Mouse (Mus musculus): ENCODE data around the gene Sipa1l1. TPM values are rescaled to one million over a fixed set of nuclear protein-coding genes. Genes with fewer than 3 reads are reported as not detected.

Sipa1l1 gene
- total and polyA plus RNA-seq, 3 experiments = 13.6 to 36.7 (median 23.6) TPM

- Histone ChIP-seq H3K9me3 (replicated peaks; ENCODE audit: low read length) (no peaks in the 10 kb centered on the region), H3K4me1 (ENCODE audit: control insufficient read depth in 1 of 2, insufficient read depth in 2 of 2) (peaks cover 0 to 19% of the 10 kb centered on the region in 2 experiments; a peak in 2 of 4 replicates), H3K4me2 (ENCODE audit: insufficient read depth, low read depth, poor library complexity, severe bottlenecking) (no peak overlapping the region), H3K27ac (ENCODE audit: insufficient read depth, low read depth) (no peak overlapping the region), H3K79me2 (replicated peaks; ENCODE audit: control insufficient read depth, extremely low read depth, insufficient read depth, poor library complexity, severe bottlenecking) (no peaks in the 10 kb centered on the region), H3K9ac (ENCODE audit: insufficient read depth, low read depth) (no peak overlapping the region), H3K36me3 (replicated peaks in 1 of 2; ENCODE audit: control insufficient read depth in 1 of 2, insufficient read depth in 1 of 2, low read length in 1 of 2) (no peaks in the 10 kb centered on the region), H3K4me3 (replicated peaks in 1 of 3; ENCODE audit: low read depth in 2 of 3, low read length in 2 of 3, poor library complexity in 1 of 3) (no peak overlapping the region), H3K27me3 (replicated peaks) (no peaks in the 10 kb centered on the region)
- dilution Hi-C loops (cut with MboI; ENCODE audit: extremely low pct_ligation_motif_present, extremely low pct_unique_long_range_greater_than_20kb, low sequenced_read_pairs) = no loop called here
- TF ChIP-seq KAT2A (IDR thresholded peaks at IDR 0.05; ENCODE audit: insufficient replicate concordance, low read length) (no peak), EP300 (IDR thresholded peaks at IDR 0.05; ENCODE audit: low read length) (no peak)
- DNase-seq (ENCODE audit: extremely low read depth) = no peak
- in situ Hi-C loops (cut with MboI; ENCODE audit: low pct_ligation_motif_present, low pct_unique_long_range_greater_than_20kb, low sequenced_read_pairs) = loop anchor here (25.0 kb wide), 1 partner anchor 160 kb away; no protein-coding TSS in a partner anchor
Measured at GRCm38 (mm10) chr12:82121947-82122346, 47.2 kb upstream of the Sipa1l1 start.

GRCm38 (mm10) chr12:82122450-82123249, 46.5 kb upstream of the Sipa1l1 start:
- no peak overlapping the region for H3K4me3 ChIP-seq (replicated peaks in 1 of 3; ENCODE audit: low read depth in 2 of 3, low read length in 2 of 3, poor library complexity in 1 of 3)
- no peak overlapping the region for H3K9ac ChIP-seq (ENCODE audit: insufficient read depth, low read depth)
- H3K9me3 ChIP-seq (replicated peaks; ENCODE audit: low read length) = no peaks in the 10 kb centered on the region
- no peaks in the 10 kb centered on the region for H3K27me3 ChIP-seq (replicated peaks)
- peaks cover 0 to 19% of the 10 kb centered on the region in 2 experiments; a peak in 2 of 4 replicates for H3K4me1 ChIP-seq (ENCODE audit: control insufficient read depth in 1 of 2, insufficient read depth in 2 of 2)
- peak overlapping the region; percentile 38; the same call in 1 of the 2 replicates for H3K4me2 ChIP-seq (ENCODE audit: insufficient read depth, low read depth, poor library complexity, severe bottlenecking)
- TF ChIP-seq MEF2A (IDR thresholded peaks at IDR 0.05; ENCODE audit: borderline replicate concordance, low read depth, low read length) (peak; percentile 41; the same call in 1 of the 2 replicates), MAFK (IDR thresholded peaks at IDR 0.05; ENCODE audit: insufficient replicate concordance, low read length) (no peak)
- DNase-seq (ENCODE audit: extremely low read depth) = no peak
- H3K36me3 ChIP-seq (replicated peaks in 1 of 2; ENCODE audit: control insufficient read depth in 1 of 2, insufficient read depth in 1 of 2, low read length in 1 of 2) = no peaks in the 10 kb centered on the region
- H3K79me2 ChIP-seq (replicated peaks; ENCODE audit: control insufficient read depth, extremely low read depth, insufficient read depth, poor library complexity, severe bottlenecking) = no peaks in the 10 kb centered on the region
- no peak overlapping the region for H3K27ac ChIP-seq (ENCODE audit: insufficient read depth, low read depth)
- in situ Hi-C loops (cut with MboI; ENCODE audit: low pct_ligation_motif_present, low pct_unique_long_range_greater_than_20kb, low sequenced_read_pairs) = loop anchor here (25.0 kb wide), 1 partner anchor 160 kb away; no protein-coding TSS in a partner anchor
- dilution Hi-C loops (cut with MboI; ENCODE audit: extremely low pct_ligation_motif_present, extremely low pct_unique_long_range_greater_than_20kb, low sequenced_read_pairs) = no loop called here

- Histone ChIP-seq H3K9ac (ENCODE audit: insufficient read depth, low read depth) (no peak overlapping the region), H3K27me3 (replicated peaks) (no peaks in the 10 kb centered on the region), H3K27ac (ENCODE audit: insufficient read depth, low read depth) (no peak overlapping the region), H3K9me3 (replicated peaks; ENCODE audit: low read length) (no peaks in the 10 kb centered on the region), H3K4me3 (replicated peaks in 1 of 3; ENCODE audit: low read depth in 2 of 3, low read length in 2 of 3, poor library complexity in 1 of 3) (no peak overlapping the region), H3K4me1 (ENCODE audit: control insufficient read depth in 1 of 2, insufficient read depth in 2 of 2) (peaks cover 3 to 34% of the 10 kb centered on the region in 2 experiments; a peak in 2 of 4 replicates), H3K36me3 (replicated peaks in 1 of 2; ENCODE audit: control insufficient read depth in 1 of 2, insufficient read depth in 1 of 2, low read length in 1 of 2) (no peaks in the 10 kb centered on the region), H3K79me2 (replicated peaks; ENCODE audit: control insufficient read depth, extremely low read depth, insufficient read depth, poor library complexity, severe bottlenecking) (no peaks in the 10 kb centered on the region), H3K4me2 (ENCODE audit: insufficient read depth, low read depth, poor library complexity, severe bottlenecking) (no peak overlapping the region)
- in situ Hi-C loops (cut with MboI; ENCODE audit: low pct_ligation_motif_present, low pct_unique_long_range_greater_than_20kb, low sequenced_read_pairs) = no loop called here
- TF ChIP-seq ELF1 (IDR thresholded peaks at IDR 0.05; ENCODE audit: low read depth, low read length) (no peak), RAD21 (IDR thresholded peaks at IDR 0.05; ENCODE audit: low read depth, low read length) (no peak), MAX (IDR thresholded peaks at IDR 0.05; ENCODE audit: low read length) (no peak), PAX5 (IDR thresholded peaks at IDR 0.05; ENCODE audit: low read length) (no peak), MAZ (IDR thresholded peaks at IDR 0.05; ENCODE audit: low read depth, low read length) (no peak), IRF4 (IDR thresholded peaks at IDR 0.05; ENCODE audit: low read depth, low read length) (no peak), RCOR1 (conservative IDR thresholded peaks at IDR 0.05; ENCODE audit: low read depth, low read length) (no peak), NELFE (IDR thresholded peaks at IDR 0.05; ENCODE audit: low read depth, low read length) (no peak), CTCF (conservative IDR thresholded peaks at IDR 0.05 in 1 of 2, IDR thresholded peaks at IDR 0.05 in 1 of 2; ENCODE audit: low read depth in 2 of 2, low read length in 2 of 2) (no peak), USF1 (IDR thresholded peaks at IDR 0.05; ENCODE audit: low read depth, low read length) (no peak), HCFC1 (IDR thresholded peaks at IDR 0.05; ENCODE audit: low read depth, low read length) (no peak), ETS1 (conservative IDR thresholded peaks at IDR 0.05; ENCODE audit: low read depth, low read length) (no peak), MEF2A (IDR thresholded peaks at IDR 0.05; ENCODE audit: borderline replicate concordance, low read depth, low read length) (no peak), CHD2 (IDR thresholded peaks at IDR 0.05; ENCODE audit: low read length) (no peak), SIN3A (IDR thresholded peaks at IDR 0.05; ENCODE audit: low read length) (no peak), E2F4 (IDR thresholded peaks at IDR 0.05; ENCODE audit: insufficient replicate concordance, low read depth, low read length) (no peak), USF2 (conservative IDR thresholded peaks at IDR 0.05; ENCODE audit: low read depth, low read length) (no peak)
- dilution Hi-C loops (cut with MboI; ENCODE audit: extremely low pct_ligation_motif_present, extremely low pct_unique_long_range_greater_than_20kb, low sequenced_read_pairs) = no loop called here
- no peak for DNase-seq (ENCODE audit: extremely low read depth)
Measured at GRCm38 (mm10) chr12:82126796-82127195, 42.3 kb upstream of the Sipa1l1 start.
